Mouse (Mus musculus) liver, postnatal 0 days (tissue): Measurements from ENCODE around the gene Lemd1.
A peak's percentile ranks its signal among the peaks of the same experiment; 100 is the strongest.

ENCODE experiments used
- CTCF ChIP-seq: sonication (generic); IDR thresholded peaks from 2 replicates; pipeline ENCODE4 v1.5.1; 2016; ENCODE audit warnings: antibody characterized with exemption, low read depth
- EP300 ChIP-seq: IDR thresholded peaks from 2 replicates; pipeline ENCODE4 v1.6.1; 2016; ENCODE audit warnings: antibody characterized with exemption, low read depth, mild to moderate bottlenecking

GRCm38 (mm10) chr1:132307962-132308361, 116.7 kb downstream of the Lemd1 start:
- TF ChIP-seq EP300 (no peak), CTCF (peak; percentile 5; the same call in 1 of the 2 replicates)
